Mouse (Mus musculus) ES-E14 (cell line): Measurements from ENCODE around the gene Hpd. TPM values are rescaled to one million over a fixed set of nuclear protein-coding genes. Genes with fewer than 3 reads are reported as not detected.
"Not testable (repeated sequence)": the region's sequence is repeated elsewhere in the genome, so short reads cannot be mapped to it uniquely, and the experiment has no call there.

ENCODE experiments used
- DNase-seq: peaks from one replicate; pipeline ENCODE4 v3.0.0-alpha.2; 2013; ENCODE audit warnings: low read depth, low spot score
- H3K27ac ChIP-seq: 2 replicates; pipeline ENCODE4 v1.5.1; 2012; ENCODE audit warnings: low read depth, mild to moderate bottlenecking, low read length, moderate library complexity, mixed read lengths; ENCODE audit not compliant: poor library complexity, insufficient read depth, severe bottlenecking
- H3K36me3 ChIP-seq: 2 replicates; pipeline ENCODE4 v1.6.1; 2012; ENCODE audit warnings: mild to moderate bottlenecking, low read length, moderate library complexity, mixed read lengths; ENCODE audit not compliant: control insufficient read depth, poor library complexity, insufficient read depth, severe bottlenecking
- H3K4me1 ChIP-seq, 2 experiments: fragments of 150-350 bp in 1 of 2; sonication (generic) in 1 of 2; 2 replicates each; pipeline ENCODE4 v1.6.1; 2012; ENCODE audit warnings: low read length in 2 of 2, mild to moderate bottlenecking in 1 of 2, mixed read lengths in 1 of 2; ENCODE audit not compliant: control insufficient read depth in 2 of 2, insufficient read depth in 2 of 2, poor library complexity in 1 of 2
- H3K4me3 ChIP-seq, 2 experiments: fragments of 150-350 bp in 1 of 2; sonication (generic) in 1 of 2; 2 replicates each; pipeline ENCODE4 v1.5.1; 2012; ENCODE audit warnings: low read length in 2 of 2, low read depth in 1 of 2, mild to moderate bottlenecking in 1 of 2, mixed read lengths in 1 of 2; ENCODE audit not compliant: insufficient read depth in 1 of 2, poor library complexity in 1 of 2, severe bottlenecking in 1 of 2
- H3K9ac ChIP-seq: 2 replicates; pipeline ENCODE4 v1.6.1; 2012; ENCODE audit warnings: low read depth, mild to moderate bottlenecking, low read length, mixed read lengths; ENCODE audit not compliant: poor library complexity, insufficient read depth, severe bottlenecking
- H3K9me3 ChIP-seq: fragments of 150-350 bp; sonication (generic); 2 replicates; pipeline ENCODE4 v1.6.1; 2012; ENCODE audit warnings: low read depth, mild to moderate bottlenecking, low read length; ENCODE audit not compliant: control insufficient read depth, insufficient read depth
- CHD2 ChIP-seq: IDR thresholded peaks from 2 replicates; pipeline ENCODE4 v1.6.1; 2014; ENCODE audit warnings: mild to moderate bottlenecking, low read depth, low read length, inconsistent platforms
- HCFC1 ChIP-seq: IDR thresholded peaks from 2 replicates; pipeline ENCODE4 v1.6.1; 2012; ENCODE audit warnings: low read length, inconsistent platforms, borderline replicate concordance; ENCODE audit not compliant: insufficient read depth
- MAFK ChIP-seq: IDR thresholded peaks from 2 replicates; pipeline ENCODE4 v1.6.1; 2014; ENCODE audit warnings: mild to moderate bottlenecking, low read depth, low read length, inconsistent platforms; ENCODE audit not compliant: insufficient read depth
- ZC3H11A ChIP-seq: IDR thresholded peaks from 2 replicates; pipeline ENCODE4 v1.6.1; 2012; ENCODE audit warnings: low read depth, mild to moderate bottlenecking, inconsistent platforms, low read length, borderline replicate concordance
- ZNF384 ChIP-seq: IDR thresholded peaks from 2 replicates; pipeline ENCODE4 v1.6.1; 2012; ENCODE audit warnings: low read depth, low read length, inconsistent platforms
- in situ Hi-C, 2 experiments: fragments of 600-800 bp; cut with MboI; formaldehyde crosslinking; loops; one replicate each; pipeline ENCODE4 v1.15.1; 2025; ENCODE audit warnings: low sequenced_read_pairs in 2 of 2, inconsistent platforms in 1 of 2; ENCODE audit not compliant: unreplicated experiment in 2 of 2
- total RNA-seq: library from RNA; depleted of rRNA; stranded (reverse); fragments of 300-350 nt; gene quantifications from 2 replicates; pipeline ENCODE4 v1.2.3, GENCODE M21; 2012

Gene Hpd
- total RNA-seq, 1 experiment, result not detected

GRCm38 (mm10) chr5:123227762-123228523, 45.4 kb upstream of the Hpd start:
- Histone ChIP-seq H3K9me3 (no peaks in the 10 kb centered on the region), H3K4me1 (peaks cover 1 to 3% of the 10 kb centered on the region in 2 experiments; a peak in 1 of 4 replicates), H3K9ac (peak overlapping the region; percentile 99), H3K27ac (0 out of 2 replicates have a peak overlapping the region, but pooled peaks have one; percentile 42), H3K36me3 (no peaks in the 10 kb centered on the region), H3K4me3 (peak overlapping the region; percentile 84 to 100)
- peak; percentile 94 for DNase-seq
- in situ Hi-C loops, result no loop called here
- TF ChIP-seq HCFC1 (peak; percentile 62; the same call in 1 of the 2 replicates), CHD2 (no peak)

DNA sequence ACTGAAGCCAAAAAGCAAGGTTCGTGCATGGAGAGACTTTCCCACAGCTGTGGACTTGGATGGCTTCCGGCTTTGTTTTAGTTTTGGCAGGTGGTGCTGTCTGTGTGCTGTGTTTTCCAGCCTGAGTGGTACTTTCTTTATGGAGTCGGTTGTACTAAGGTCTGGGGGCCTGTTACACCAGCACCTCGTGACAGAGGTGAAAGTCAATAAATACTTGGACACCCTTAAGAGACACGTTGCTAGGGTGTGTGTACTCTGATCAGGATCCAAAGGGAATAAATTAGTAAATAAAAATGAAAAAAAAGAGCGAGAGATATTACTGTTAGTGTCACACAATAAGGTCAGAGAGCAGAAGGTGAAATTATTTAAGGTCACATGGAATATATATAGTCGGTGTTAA, 44.3 kb upstream of the Hpd start:
- no peak for DNase-seq
- no peaks in the 10 kb centered on the region for H3K9me3 ChIP-seq
- no peaks in the 10 kb centered on the region for H3K36me3 ChIP-seq
- H3K27ac ChIP-seq, result no peak overlapping the region
- TF ChIP-seq CHD2 (no peak), ZC3H11A (no peak), MAFK (no peak), HCFC1 (no peak), ZNF384 (no peak)
- peaks cover 1 to 3% of the 10 kb centered on the region in 2 experiments; a peak in 1 of 4 replicates for H3K4me1 ChIP-seq
- H3K9ac ChIP-seq, result no peak overlapping the region
- in situ Hi-C loops, result no loop called here
- H3K4me3 ChIP-seq, result no peak overlapping the region

- in situ Hi-C loops, H3K4me1 ChIP-seq, H3K4me3 ChIP-seq, H3K27ac ChIP-seq, DNase-seq, H3K36me3 ChIP-seq, H3K9ac ChIP-seq, H3K9me3 ChIP-seq: not testable (repeated sequence)
Observed at GRCm38 (mm10) chr5:123223861-123224260, 41.3 kb upstream of the Hpd start.

DNA sequence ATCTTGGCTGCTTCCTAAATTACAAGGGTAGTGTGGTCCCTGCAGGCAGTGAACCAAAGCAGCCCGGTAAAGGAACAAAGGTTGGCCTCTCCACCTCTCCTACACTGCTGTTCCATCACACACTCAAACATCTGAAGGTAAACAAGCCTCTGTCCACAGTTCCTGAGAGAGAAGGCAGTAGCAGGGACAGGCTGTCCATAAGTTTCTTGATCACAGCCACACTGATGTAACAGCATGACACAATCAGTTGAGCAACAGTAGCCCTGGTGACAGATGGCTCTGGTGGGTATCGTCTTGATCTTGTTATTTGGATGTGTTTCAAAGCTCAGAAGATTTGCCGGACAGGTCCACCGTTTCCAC, 40.5 kb upstream of the Hpd start:
- H3K9ac ChIP-seq, result no peak overlapping the region
- no peak overlapping the region for H3K27ac ChIP-seq
- no peak for DNase-seq
- H3K9me3 ChIP-seq, result no peaks in the 10 kb centered on the region
- no peak overlapping the region for H3K4me3 ChIP-seq
- 0 out of 4 replicates have a peak, but pooled peaks cover 0 to 1% of the 10 kb centered on the region in 2 experiments for H3K4me1 ChIP-seq
- TF ChIP-seq CHD2 (no peak), ZC3H11A (no peak), ZNF384 (no peak), MAFK (no peak), HCFC1 (no peak)
- no peaks in the 10 kb centered on the region for H3K36me3 ChIP-seq
- in situ Hi-C loops, result no loop called here

DNA sequence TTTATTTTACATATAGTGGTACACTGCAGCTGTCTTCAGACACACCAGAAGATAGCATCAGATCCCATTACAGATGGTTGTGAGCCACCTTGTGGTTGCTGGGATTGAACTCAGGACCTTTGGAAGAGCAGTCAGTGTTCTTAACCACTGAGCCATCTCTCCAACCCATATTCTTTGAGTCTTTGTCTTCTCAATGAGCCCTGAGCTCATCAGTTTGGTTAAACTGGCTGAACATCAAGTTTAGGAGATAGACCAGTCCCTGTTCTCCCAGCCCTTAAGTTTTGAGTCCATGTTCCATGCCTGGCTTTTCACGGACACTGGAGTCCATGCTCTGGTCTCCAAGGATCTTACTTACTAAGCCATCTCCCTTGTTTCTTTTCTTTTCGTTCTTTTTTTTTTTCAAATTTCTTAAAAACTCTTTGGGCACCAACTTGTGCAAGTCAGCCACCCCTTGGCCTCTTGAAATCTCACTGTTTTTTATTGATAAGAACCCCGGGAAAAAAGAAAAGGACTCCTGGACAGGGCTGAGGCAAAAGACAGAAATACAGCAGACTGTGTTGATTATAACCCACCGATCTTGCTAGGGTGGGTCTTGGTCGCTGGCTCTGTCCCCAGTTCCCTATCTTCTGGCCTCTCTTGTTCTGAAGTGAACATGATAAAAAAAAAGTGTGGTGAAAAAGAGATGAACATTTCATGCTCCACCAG, 40.0 kb upstream of the Hpd start:
- H3K36me3 ChIP-seq, in situ Hi-C loops, H3K27ac ChIP-seq, H3K9me3 ChIP-seq, H3K4me3 ChIP-seq, H3K9ac ChIP-seq, H3K4me1 ChIP-seq, DNase-seq: not testable (repeated sequence)

GRCm38 (mm10) chr5:123203591-123203990, 21.1 kb upstream of the Hpd start:
- DNase-seq, H3K36me3 ChIP-seq, H3K4me1 ChIP-seq, H3K9ac ChIP-seq, H3K9me3 ChIP-seq, in situ Hi-C loops, H3K27ac ChIP-seq, H3K4me3 ChIP-seq: not testable (repeated sequence)

DNA sequence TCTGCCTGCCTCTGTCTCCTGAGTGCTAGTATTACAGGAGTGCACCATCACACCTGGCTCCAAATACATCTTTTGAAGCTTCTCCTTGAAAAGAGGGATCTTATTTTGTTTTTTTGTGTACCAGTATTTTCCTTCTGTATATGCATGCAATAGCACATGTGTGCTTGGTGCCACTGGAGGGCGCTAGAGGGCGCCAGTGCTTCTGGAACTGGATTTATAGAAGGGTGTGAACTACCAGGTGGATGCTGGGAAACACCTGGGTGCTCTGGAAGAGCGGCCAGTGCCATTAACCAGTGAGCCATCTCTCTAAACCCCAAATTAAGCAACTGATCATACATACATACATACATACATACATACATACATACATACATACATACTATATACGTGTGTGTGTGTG, 20.2 kb upstream of the Hpd start:
- not testable (repeated sequence) for DNase-seq, H3K4me1 ChIP-seq, H3K9me3 ChIP-seq

More for the DNA sequence above, 20.2 kb upstream of the Hpd start:
- H3K4me3 ChIP-seq, H3K27ac ChIP-seq, in situ Hi-C loops, H3K36me3 ChIP-seq, H3K9ac ChIP-seq: not testable (repeated sequence)
